Mouse (Mus musculus) bone marrow macrophage, adult 2 months (primary cell): ENCODE data around the gene Hnrnpk.
"Not testable (repeated sequence)": the region's sequence is repeated elsewhere in the genome, so short reads cannot be mapped to it uniquely, and the experiment has no call there.

Experiments used
- CTCF ChIP-seq: IDR thresholded peaks from 2 replicates; pipeline ENCODE4 v1.5.1; 2012; ENCODE audit warnings: low read depth, mild to moderate bottlenecking, low read length, moderate library complexity
- POLR2A ChIP-seq: IDR thresholded peaks from 2 replicates; pipeline ENCODE4 v1.6.1; 2012; ENCODE audit warnings: mild to moderate bottlenecking, low read depth, low read length, borderline replicate concordance

GRCm38 (mm10) chr13:58403243-58403642 lies at the start of gene Hnrnpk:
- TF ChIP-seq CTCF, POLR2A: not testable (repeated sequence)
